Mouse (Mus musculus) cortical plate, adult 2 months (tissue): ENCODE results near the gene Fosb. TPM values are rescaled to one million over a fixed set of nuclear protein-coding genes. Genes with fewer than 3 reads are reported as not detected.

Experiments used
- H3K27ac ChIP-seq: fragments of 200-500 bp; 2 replicates; pipeline ENCODE4 v1.5.1; 2012; ENCODE audit warnings: low read length, control low read depth, inconsistent platforms; ENCODE audit not compliant: insufficient read depth
- H3K4me1 ChIP-seq: fragments of 200-500 bp; 2 replicates; pipeline ENCODE4 v1.6.1; 2011; ENCODE audit warnings: low read length; ENCODE audit not compliant: control insufficient read depth, insufficient read depth
- H3K4me3 ChIP-seq: fragments of 200-500 bp; 2 replicates; pipeline ENCODE4 v1.5.1; 2011; ENCODE audit warnings: mild to moderate bottlenecking, low read length, control low read depth; ENCODE audit not compliant: insufficient read depth
- CTCF ChIP-seq: fragments of 200-500 bp; IDR thresholded peaks from 2 replicates; pipeline ENCODE4 v1.5.1; 2011; ENCODE audit warnings: mild to moderate bottlenecking, control low read depth, low read length; ENCODE audit not compliant: insufficient read depth; ENCODE audit errors: extremely low read depth
- POLR2A ChIP-seq: fragments of 200-500 bp; IDR thresholded peaks from 2 replicates; pipeline ENCODE4 v1.6.1; 2011; ENCODE audit warnings: mild to moderate bottlenecking, low read length, control low read depth; ENCODE audit not compliant: insufficient read depth; ENCODE audit errors: extremely low read depth
- polyA plus RNA-seq: library from polyadenylated mRNA; depleted of rRNA; stranded (reverse); fragments of >200 nt; gene quantifications from 2 replicates; pipeline ENCODE4 v1.2.3, GENCODE M21; 2012; rRNA removed

Fosb gene
- polyA plus RNA-seq, 1 experiment: 7.1 TPM

DNA sequence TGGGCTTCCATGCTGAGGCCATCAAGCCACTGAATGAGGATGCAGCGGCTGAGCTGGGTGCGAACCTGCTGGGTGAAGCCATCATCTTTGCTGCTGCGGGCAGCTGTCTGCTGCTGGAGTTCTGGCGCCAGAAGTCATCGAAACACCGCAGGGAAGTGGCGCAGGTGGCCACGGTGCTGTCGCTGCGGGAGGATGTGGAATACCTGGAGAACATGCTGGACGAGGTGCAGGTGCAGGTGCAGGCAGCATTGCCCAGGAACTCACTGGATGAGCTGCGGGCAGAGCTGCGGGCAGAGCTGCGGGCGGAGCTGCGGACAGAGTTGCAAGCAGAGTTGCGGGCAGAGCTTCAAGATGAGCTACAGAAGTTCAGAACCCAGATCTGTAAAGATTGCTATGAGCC is 54.5 kb downstream of the Fosb start:
- Histone ChIP-seq H3K27ac (no peak overlapping the region), H3K4me3 (no peak overlapping the region), H3K4me1 (no peaks in the 10 kb centered on the region; the same call in 1 of the 2 replicates)
- no peak for TF ChIP-seq CTCF
- no peak for TF ChIP-seq POLR2A

DNA sequence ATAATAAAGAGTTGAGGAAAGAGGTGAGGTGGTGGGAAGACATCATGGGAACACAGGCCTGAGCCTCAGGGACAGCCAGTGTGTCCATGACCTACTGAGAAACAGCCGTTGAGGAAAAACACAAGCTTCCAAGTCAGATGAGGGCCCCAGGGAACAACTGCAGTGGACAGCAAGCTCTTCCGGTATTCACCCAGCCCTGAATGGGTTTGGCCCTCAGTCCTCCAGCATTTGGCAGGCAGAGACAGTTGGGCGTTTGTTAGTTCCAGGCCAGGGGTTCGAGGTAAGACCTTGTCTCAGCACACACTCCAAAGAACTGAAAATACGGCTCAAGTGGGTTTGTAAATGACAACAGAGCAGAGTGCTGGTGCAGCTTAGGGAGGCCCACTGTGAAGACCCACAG is 56.4 kb downstream of the Fosb start:
- Histone ChIP-seq H3K27ac (no peak overlapping the region), H3K4me1 (no peaks in the 10 kb centered on the region; the same call in 1 of the 2 replicates), H3K4me3 (no peak overlapping the region)
- no peak for TF ChIP-seq CTCF
- TF ChIP-seq POLR2A: no peak

Other genes starting within 250 kb of the Fosb start
- gene Dmwd, start 233.8 kb downstream of the Fosb start, polyA plus RNA-seq: 171 and 178 TPM in 2 replicates
- 40.9 and 47.6 TPM in 2 replicates for gene Dmpk, start 226.2 kb downstream of the Fosb start, polyA plus RNA-seq
- gene Six5, start 215.5 kb downstream of the Fosb start, polyA plus RNA-seq: 4.7 and 5.0 TPM in 2 replicates
- 0.70 and 1.1 TPM in 2 replicates for gene Gm4969, start 191.7 kb downstream of the Fosb start, polyA plus RNA-seq
- 8.2 and 8.6 TPM in 2 replicates for gene Fbxo46, start 190.2 kb downstream of the Fosb start, polyA plus RNA-seq
- gene Qpctl, start 160.8 kb downstream of the Fosb start, polyA plus RNA-seq: 16.2 and 17.4 TPM in 2 replicates
- gene Snrpd2, start 160.3 kb downstream of the Fosb start, polyA plus RNA-seq: 88.2 and 92.1 TPM in 2 replicates
- gene Gipr, start 143.9 kb downstream of the Fosb start, polyA plus RNA-seq: 3.3 and 3.9 TPM in 2 replicates
- 156 and 157 TPM in 2 replicates for gene Eml2, start 133.6 kb downstream of the Fosb start, polyA plus RNA-seq
- gene Gpr4, start 97.5 kb downstream of the Fosb start, polyA plus RNA-seq: 6.1 and 6.5 TPM in 2 replicates
- gene Opa3, start 81.7 kb downstream of the Fosb start, polyA plus RNA-seq: 41.0 and 41.5 TPM in 2 replicates
- gene Vasp, start 38.2 kb downstream of the Fosb start, polyA plus RNA-seq: 15.3 and 16.5 TPM in 2 replicates
- 0.21 and 0.23 TPM in 2 replicates for gene Ppm1n, start 30.0 kb downstream of the Fosb start, polyA plus RNA-seq
- 140 TPM in 2 replicates for gene Rtn2, start 27.4 kb downstream of the Fosb start, polyA plus RNA-seq
- gene Ercc1, start 34.7 kb upstream of the Fosb start, polyA plus RNA-seq: 53.8 and 59.1 TPM in 2 replicates
- 14.4 and 14.6 TPM in 2 replicates for gene Cd3eap, start 49.4 kb upstream of the Fosb start, polyA plus RNA-seq
- 5.0 and 5.4 TPM in 2 replicates for gene Ppp1r13l, start 49.7 kb upstream of the Fosb start, polyA plus RNA-seq
- gene Ercc2, start 72.0 kb upstream of the Fosb start, polyA plus RNA-seq: 41.4 and 48.3 TPM in 2 replicates
- gene Klc3, start 94.1 kb upstream of the Fosb start, polyA plus RNA-seq: 2.9 and 3.0 TPM in 2 replicates
- 0.66 TPM in 1 of 2 replicates, not detected in the other for gene Ckm, start 94.7 kb upstream of the Fosb start, polyA plus RNA-seq
- gene Mark4, start 148.8 kb upstream of the Fosb start, polyA plus RNA-seq: 52.0 and 55.4 TPM in 2 replicates
- 0.06 and 0.23 TPM in 2 replicates for gene Exoc3l2, start 153.3 kb upstream of the Fosb start, polyA plus RNA-seq
- 7.6 and 7.9 TPM in 2 replicates for gene Bloc1s3, start 198.3 kb upstream of the Fosb start, polyA plus RNA-seq
- gene Trappc6a, start 198.3 kb upstream of the Fosb start, polyA plus RNA-seq: 22.6 TPM in 2 replicates
- 0.98 and 1.1 TPM in 2 replicates for gene Nkpd1, start 207.8 kb upstream of the Fosb start, polyA plus RNA-seq